Mouse (Mus musculus) regulatory T cell (primary cell): ENCODE data around the gene Slc25a17.

Experiments used
- in situ Hi-C: fragments of 300-600 bp; cut with MboI, MseI; formaldehyde crosslinking; loops from one replicate; pipeline ENCODE4 v1.15.1; 2025; ENCODE audit warnings: high pct_unique_total_duplicates

The Slc25a17 gene

GRCm38 (mm10) chr15:81360345-81361021, at the start of gene Slc25a17:
Gene Slc25a17, minus strand, starts transcription at chr15:81360812.
- in situ Hi-C loops: no loop called here

DNA sequence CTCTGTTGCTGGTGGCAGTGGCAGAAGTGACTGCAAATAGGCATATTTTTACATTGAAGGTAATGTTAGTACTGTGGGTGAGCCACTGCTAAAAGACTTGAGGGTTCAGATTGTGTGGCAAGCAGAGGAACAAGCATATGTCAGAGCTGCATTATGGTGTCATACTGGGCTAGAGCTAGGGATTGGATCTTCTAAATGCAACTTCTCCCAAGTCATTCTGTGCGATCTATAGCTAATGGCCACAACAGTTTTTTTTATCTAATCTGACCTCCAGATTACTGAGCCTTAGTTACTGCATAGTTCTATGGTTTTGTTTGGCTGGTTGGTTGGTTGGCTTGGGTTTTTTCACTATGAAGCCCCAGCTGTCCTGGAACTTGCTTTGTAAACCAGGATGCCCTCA, 47.6 kb upstream of the Slc25a17 start, which contains the start of gene Dnajb7:
Dnajb7 (minus strand) TSS at position 101 of the 400 bp plus-strand sequence.
- in situ Hi-C loops: no loop called here

- in situ Hi-C loops: no loop called here
Measured at GRCm38 (mm10) chr15:81405008-81405407, 44.4 kb upstream of the Slc25a17 start.

DNA sequence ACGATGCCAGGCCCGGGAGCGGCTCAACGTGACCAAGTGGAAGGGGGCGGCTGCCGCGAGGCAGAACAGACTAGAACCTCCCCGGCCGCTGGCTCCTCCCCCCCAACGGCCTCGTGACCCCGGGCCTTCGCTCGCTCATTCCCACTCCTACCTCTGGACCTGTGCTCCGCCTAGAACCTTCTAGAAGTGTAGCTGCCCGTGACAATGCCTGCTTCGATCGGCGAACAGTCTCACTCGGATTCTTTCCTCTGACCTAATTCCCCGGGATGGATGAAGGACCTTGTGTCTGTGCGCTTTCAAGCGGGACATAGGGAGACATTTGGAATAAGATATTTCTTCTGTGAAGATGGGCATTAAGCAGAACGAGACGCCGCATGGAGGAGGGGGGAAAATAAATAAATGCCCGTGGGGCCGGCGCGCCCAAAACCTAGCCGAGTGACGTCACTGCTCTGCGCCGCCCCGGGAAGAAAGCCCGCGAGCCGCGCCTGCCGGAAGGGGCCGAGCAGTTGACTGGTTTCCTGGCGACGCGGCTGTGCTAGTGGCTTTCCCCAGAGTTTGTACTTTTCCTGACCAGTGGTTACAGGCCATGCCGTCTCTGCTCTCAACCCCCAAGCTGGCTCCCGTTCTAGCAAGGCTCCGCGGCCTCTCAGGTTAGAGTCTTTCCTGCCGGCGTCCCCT, 39.2 kb upstream of the Slc25a17 start, which contains the start of the genes St13 and Xpnpep3:
St13 (minus strand) TSS at position 440 of the 678 bp plus-strand sequence.
Xpnpep3 (plus strand) TSS at position 501 of the 678 bp plus-strand sequence.
- in situ Hi-C loops: no loop called here

GRCm38 (mm10) chr15:81399297-81399637, 38.7 kb upstream of the Slc25a17 start:
- in situ Hi-C loops: no loop called here

GRCm38 (mm10) chr15:81398189-81398588, 37.6 kb upstream of the Slc25a17 start:
- in situ Hi-C loops: no loop called here

DNA sequence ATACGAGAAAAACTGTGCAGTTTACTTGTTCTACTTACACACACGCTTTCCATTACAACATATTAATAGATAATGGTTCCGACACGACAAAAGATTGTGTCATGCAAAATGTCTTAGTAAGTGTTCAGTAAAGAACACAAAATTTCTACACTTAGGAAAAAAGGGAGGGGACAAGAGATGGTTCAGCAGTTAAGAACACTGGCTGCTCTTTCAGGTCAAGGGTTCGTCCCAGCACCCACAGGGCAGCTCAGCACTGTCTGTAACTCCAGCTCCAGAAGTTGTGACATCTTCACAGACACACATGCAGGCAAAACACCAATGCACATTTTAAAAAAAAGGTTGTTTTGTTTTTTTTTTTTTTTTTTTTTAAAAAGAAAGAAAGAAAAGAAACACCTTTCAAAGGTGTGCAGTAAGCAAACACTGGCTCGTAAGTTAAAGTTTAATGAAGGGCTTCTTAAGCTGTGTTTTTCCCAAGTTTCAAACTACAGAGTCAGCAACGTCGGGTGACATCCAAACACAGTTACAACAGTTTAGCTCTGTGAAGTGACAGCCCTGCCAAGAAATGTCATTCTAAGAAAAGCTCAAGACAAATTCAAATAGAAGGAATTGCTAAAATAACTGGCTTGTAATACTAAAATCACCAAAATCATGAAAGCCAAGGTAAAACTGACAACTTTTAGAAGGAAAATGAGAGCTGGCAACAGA, 33.8 kb upstream of the Slc25a17 start:
- in situ Hi-C loops: no loop called here

DNA sequence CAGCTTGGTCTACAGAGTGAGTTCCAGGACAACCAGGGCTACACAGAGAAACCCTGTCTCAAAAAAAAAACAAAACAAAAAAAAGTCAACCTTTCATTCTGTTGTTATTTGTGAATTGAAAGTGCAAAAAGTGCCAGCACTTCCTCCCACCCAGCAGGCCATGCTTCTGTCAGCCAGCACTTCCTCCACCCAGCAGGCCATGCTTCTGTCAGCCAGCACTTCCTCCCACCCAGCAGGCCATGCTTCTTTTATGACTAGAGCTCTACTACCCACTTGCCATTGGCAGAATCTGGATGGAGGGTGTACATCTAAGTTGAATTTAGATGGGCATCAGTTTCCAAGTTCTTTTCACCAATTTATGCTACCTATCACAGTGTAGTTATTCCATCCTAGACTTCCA, 32.4 kb upstream of the Slc25a17 start:
- in situ Hi-C loops: no loop called here

DNA sequence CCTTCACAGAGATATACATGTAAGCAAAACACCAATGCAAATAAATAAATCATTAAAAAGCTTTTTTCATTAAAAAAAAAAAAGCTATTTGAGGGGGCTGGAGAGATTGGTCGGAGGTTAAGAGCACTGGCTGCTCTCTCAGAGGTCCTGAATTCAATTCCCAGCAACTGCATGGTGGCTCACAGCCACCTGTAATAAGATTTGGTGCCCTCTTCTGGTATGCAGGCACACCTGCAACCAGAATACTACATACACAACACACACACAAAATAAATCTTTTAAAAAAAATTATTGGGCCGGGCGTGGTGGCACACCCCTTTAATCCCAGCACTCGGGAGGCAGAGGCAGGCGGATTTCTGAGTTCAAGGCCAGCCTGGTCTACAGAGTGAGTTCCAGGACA, 25.7 kb upstream of the Slc25a17 start:
- in situ Hi-C loops: loop anchor here (5.0 kb wide), 1 partner anchor 34 kb away; no protein-coding TSS in a partner anchor

- in situ Hi-C loops: no loop called here
Measured at GRCm38 (mm10) chr15:81378845-81379244, 18.2 kb upstream of the Slc25a17 start.

DNA sequence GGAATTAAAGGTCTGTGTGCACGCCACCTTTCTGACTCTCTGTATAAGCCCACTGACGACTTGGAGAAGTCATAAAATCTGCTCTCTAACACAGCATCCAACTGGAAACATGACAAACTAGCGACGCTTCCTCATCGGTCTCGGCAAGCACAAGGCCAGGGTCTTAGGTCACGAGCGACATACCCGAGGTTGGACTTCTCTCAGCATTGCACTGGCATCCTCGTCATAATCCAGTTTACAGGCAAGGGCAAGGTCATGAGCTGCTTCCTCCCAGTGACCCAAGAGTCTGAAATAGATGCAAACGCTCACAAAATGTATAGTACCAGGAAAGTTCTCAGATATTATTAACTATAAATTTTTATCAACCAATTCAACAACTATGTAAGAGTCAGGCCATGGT, 14.0 kb upstream of the Slc25a17 start:
- in situ Hi-C loops: no loop called here

DNA sequence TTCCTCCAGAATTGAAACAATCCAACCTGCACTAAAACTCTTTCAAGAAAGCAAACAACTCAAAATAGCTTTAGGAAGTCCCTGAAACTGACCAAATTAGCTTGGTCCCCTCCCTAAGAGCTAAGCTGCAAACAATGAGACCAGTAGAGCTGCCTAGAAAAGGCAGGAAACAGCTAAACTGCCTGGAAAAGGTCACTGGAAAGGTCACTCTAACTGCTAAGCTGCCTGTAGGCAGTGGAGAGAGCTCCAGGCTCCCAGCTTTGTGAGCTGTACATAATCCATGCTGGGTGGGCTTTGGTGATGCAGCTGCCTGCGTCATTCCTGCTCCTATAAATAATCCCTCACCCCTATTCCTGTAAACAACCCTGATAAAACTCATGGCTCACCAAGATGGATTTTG, 9.7 kb upstream of the Slc25a17 start:
- in situ Hi-C loops: no loop called here

- in situ Hi-C loops: no loop called here
Measured at GRCm38 (mm10) chr15:81368601-81369000, 8.0 kb upstream of the Slc25a17 start.

- in situ Hi-C loops: no loop called here
Measured at GRCm38 (mm10) chr15:81366241-81366640, 5.6 kb upstream of the Slc25a17 start.

GRCm38 (mm10) chr15:81365246-81365645, 4.6 kb upstream of the Slc25a17 start:
- in situ Hi-C loops: no loop called here

- in situ Hi-C loops: no loop called here
Measured at GRCm38 (mm10) chr15:81364271-81364670, 3.7 kb upstream of the Slc25a17 start.

GRCm38 (mm10) chr15:81362501-81362900, 1.9 kb upstream of the Slc25a17 start:
- in situ Hi-C loops: no loop called here

- in situ Hi-C loops: no loop called here
Measured at GRCm38 (mm10) chr15:81361417-81362015, 904 bp upstream of the Slc25a17 start.

DNA sequence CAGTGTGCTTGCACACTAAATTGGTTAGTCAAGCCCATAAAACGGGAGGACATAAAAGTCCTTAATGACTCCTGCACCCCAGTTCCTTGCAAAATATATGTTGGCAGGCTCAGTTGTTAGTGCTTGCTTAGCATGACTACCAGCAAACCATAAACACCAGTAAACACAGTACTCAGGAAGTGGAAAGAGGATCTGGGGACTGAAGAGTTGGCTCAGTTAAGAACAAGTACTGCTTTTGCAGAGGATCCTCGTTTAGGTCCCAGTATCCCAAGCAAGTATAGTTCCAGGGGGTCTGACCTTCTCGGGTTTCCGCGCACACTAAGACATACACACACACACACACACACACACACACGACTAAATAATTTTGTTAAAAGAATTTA, 401 bp upstream of the Slc25a17 start:
- in situ Hi-C loops: no loop called here

GRCm38 (mm10) chr15:81359421-81359820, 1.2 kb downstream of the Slc25a17 start:
- in situ Hi-C loops: no loop called here

DNA sequence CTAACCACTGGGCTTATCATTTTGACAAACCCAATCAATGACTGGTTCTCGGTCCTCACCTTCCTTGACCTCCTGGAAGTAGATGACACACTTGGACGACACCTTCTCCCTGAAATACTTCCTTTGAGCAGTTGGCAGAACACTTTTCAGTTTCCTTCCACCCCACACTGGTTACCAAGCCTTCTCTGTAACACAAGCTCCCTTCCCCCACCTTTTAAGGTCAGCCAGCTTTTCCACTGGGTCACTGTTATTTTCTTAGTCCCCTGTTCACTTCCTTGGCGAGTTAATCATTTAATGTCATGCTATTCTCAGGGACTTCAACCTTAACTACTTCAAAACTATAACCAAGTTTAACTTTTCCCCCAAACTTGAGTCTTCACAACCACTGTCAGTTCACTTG, 1.7 kb downstream of the Slc25a17 start:
- in situ Hi-C loops: no loop called here

DNA sequence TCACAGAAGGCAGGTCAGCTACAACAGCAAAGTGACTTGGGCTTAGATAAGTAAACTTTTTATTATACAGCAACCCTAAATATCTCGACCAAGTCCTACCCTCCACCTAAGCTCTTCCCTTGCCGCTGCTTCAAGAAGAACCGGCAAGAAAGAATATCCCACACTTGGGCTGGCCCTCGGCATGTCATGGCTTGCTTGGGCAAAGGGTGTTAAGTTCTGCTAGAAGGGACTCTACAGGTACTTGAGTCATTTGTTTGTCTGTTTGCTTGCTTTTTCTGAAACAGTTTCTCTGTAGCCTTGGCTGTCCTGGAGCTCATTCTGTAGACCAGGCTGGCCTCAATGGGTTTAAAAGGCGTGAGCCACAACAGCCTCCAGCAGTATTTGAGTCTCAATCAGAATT, 3.7 kb downstream of the Slc25a17 start:
- in situ Hi-C loops: no loop called here
